Mouse (Mus musculus) forebrain, embryonic 10.5 days (tissue): ENCODE data around the gene Mcoln3. TPM values are rescaled to one million over a fixed set of nuclear protein-coding genes. Genes with fewer than 3 reads are reported as not detected.

ENCODE experiments used
- DNase-seq: peaks from one replicate; pipeline ENCODE4 v3.0.0-alpha.2; 2017; ENCODE audit warnings: low spot score; ENCODE audit errors: extremely low spot score
- H3K27ac ChIP-seq: fragments of 300-500 bp; sonication (generic); 2 replicates; pipeline ENCODE4 v1.5.1; 2016; ENCODE audit warnings: mild to moderate bottlenecking
- H3K27me3 ChIP-seq: fragments of 300-500 bp; sonication (generic); 2 replicates; pipeline ENCODE4 v1.6.1; 2016; ENCODE audit warnings: mild to moderate bottlenecking; ENCODE audit not compliant: poor library complexity, severe bottlenecking
- H3K36me3 ChIP-seq: fragments of 300-500 bp; sonication (generic); replicated peaks from 2 replicates; pipeline ENCODE4 v1.6.1; 2016; ENCODE audit warnings: mild to moderate bottlenecking, moderate library complexity
- H3K4me1 ChIP-seq: fragments of 300-500 bp; sonication (generic); 2 replicates; pipeline ENCODE4 v1.6.1; 2016
- H3K4me3 ChIP-seq: fragments of 300-500 bp; sonication (generic); 2 replicates; pipeline ENCODE4 v1.5.1; 2016; ENCODE audit warnings: mild to moderate bottlenecking, moderate library complexity
- H3K9me3 ChIP-seq: fragments of 300-500 bp; sonication (generic); 2 replicates; pipeline ENCODE4 v1.6.1; 2016; ENCODE audit warnings: mild to moderate bottlenecking, moderate library complexity
- WGBS: fragments of 180-500 bp; shearing (Covaris S2); methylation state at CpG from one replicate; pipeline ENCODE4 v1.1.7; 2016; 5-methylcytosine and 5-hydroxymethylcytosine counted together
- polyA plus RNA-seq: library from polyadenylated mRNA; unstranded; fragments of >200 nt; fragmentation: Nextera tagmentation; extraction: Ambion mirVana; gene quantifications from 2 replicates; pipeline ENCODE4 v1.2.1, GENCODE M21; 2016

Gene Mcoln3
- polyA plus RNA-seq, 1 experiment from 2014 or later, result 7.1 TPM

DNA sequence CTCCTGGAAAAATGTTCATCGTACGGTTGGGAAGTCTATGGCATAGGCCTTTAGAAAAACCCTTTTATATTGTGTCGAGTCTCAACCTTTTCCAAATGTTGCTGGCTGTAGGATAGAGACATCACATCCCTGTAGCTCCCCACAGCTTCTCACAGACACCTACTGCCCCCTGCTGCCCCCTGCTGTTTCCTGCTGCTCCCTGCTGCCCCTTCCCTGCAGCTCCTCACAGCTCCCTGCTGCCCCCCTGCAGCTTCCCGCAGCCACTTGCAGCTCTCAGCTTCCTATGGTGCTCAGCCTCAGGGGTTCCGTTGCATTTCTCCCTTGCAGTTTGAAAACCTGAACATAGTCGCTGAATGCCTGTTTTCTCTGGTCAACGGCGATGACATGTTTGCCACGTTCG is 72.7 kb downstream of the Mcoln3 start:
- Histone ChIP-seq H3K36me3 (no peaks in the 10 kb centered on the region), H3K27me3 (0 out of 2 replicates have a peak, but pooled peaks cover 4% of the 10 kb centered on the region), H3K4me3 (no peak overlapping the region), H3K4me1 (peaks cover 11% of the 10 kb centered on the region), H3K9me3 (no peaks in the 10 kb centered on the region), H3K27ac (no peak overlapping the region)
- 66% methylated on average over 10 of the region's 10 CpGs for WGBS
- no peak for DNase-seq

Other genes with a start within 250 kb of the Mcoln3 start
- gene Bcl10, start 194.6 kb upstream of the Mcoln3 start, polyA plus RNA-seq, result 46.5 and 46.8 TPM in 2 replicates
- gene 2410004B18Rik, start 179.4 kb upstream of the Mcoln3 start, polyA plus RNA-seq, result 49.0 and 51.5 TPM in 2 replicates
- 1.2 and 1.5 TPM in 2 replicates for gene Syde2, start 129.6 kb upstream of the Mcoln3 start, polyA plus RNA-seq
- gene Wdr63, start 9.3 kb upstream of the Mcoln3 start, polyA plus RNA-seq, result not detected in 2 replicates
- 0.25 and 0.30 TPM in 2 replicates for gene Mcoln2, start 32.4 kb downstream of the Mcoln3 start, polyA plus RNA-seq
- gene Lpar3, start 103.5 kb downstream of the Mcoln3 start, polyA plus RNA-seq, result 0.47 and 0.52 TPM in 2 replicates